Mouse (Mus musculus) megakaryocyte, embryonic 14.5 days (primary cell): Measurements from ENCODE around the gene Irgm2. TPM values are rescaled to one million over a fixed set of nuclear protein-coding genes. Genes with fewer than 3 reads are reported as not detected.
"Not testable (repeated sequence)": the region's sequence is repeated elsewhere in the genome, so short reads cannot be mapped to it uniquely, and the experiment has no call there.

Experiments
- H3K27me3 ChIP-seq: replicated peaks from 2 replicates; pipeline ENCODE3; 2012; ENCODE audit warnings: inconsistent platforms
- H3K36me3 ChIP-seq: replicated peaks from 2 replicates; pipeline ENCODE3; 2012; ENCODE audit warnings: low read length, inconsistent platforms, mixed read lengths
- H3K4me1 ChIP-seq: 2 replicates; pipeline ENCODE4 v1.6.1; 2012; ENCODE audit warnings: inconsistent platforms
- H3K4me3 ChIP-seq: replicated peaks from 2 replicates; pipeline ENCODE3; 2012; ENCODE audit warnings: moderate library complexity, mild to moderate bottlenecking, inconsistent platforms
- H3K9me3 ChIP-seq: 2 replicates; pipeline ENCODE4 v1.6.1; 2012; ENCODE audit warnings: inconsistent platforms
- FLI1 ChIP-seq: IDR thresholded peaks from 2 replicates; pipeline ENCODE4 v1.6.1; 2012; ENCODE audit warnings: low read length, inconsistent platforms, mixed read lengths
- GATA1 ChIP-seq: IDR thresholded peaks from 3 replicates; pipeline ENCODE4 v1.6.1; 2012; ENCODE audit warnings: mixed read lengths, low read length, inconsistent platforms, borderline replicate concordance
- polyA plus RNA-seq: library from polyadenylated mRNA; stranded (reverse); fragments of >175 nt; gene quantifications from 2 replicates; pipeline ENCODE4 v1.2.3, GENCODE M21; 2012; ENCODE audit warnings: low replicate concordance; ENCODE audit not compliant: insufficient read depth

Irgm2 gene
- polyA plus RNA-seq, 1 experiment = 2.1 TPM

DNA sequence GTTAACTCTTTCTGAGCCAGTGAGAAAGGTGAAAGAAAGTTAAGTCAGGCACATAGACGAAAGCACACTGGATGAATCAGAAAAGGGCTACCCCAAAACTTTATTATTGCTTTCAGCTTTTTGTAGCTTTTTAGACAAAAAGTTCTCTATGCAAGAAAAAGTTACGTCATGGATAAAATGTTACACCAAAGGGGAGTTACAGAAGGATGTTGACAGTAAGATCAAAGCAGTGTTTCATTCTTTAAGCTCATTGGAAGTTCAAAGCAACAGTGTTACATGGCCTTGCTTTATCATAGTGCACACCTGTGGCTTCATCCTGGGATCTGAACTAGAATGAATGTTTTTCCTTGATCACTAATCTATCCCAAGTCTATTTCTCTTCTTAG lies 12.3 kb downstream of the Irgm2 start:
- TF ChIP-seq GATA1 (no peak), FLI1 (no peak)
- no peak overlapping the region for H3K4me3 ChIP-seq
- no peaks in the 10 kb centered on the region for H3K9me3 ChIP-seq
- H3K36me3 ChIP-seq = peaks cover 41% of the 10 kb centered on the region
- peaks cover 80% of the 10 kb centered on the region for H3K4me1 ChIP-seq
- H3K27me3 ChIP-seq = no peaks in the 10 kb centered on the region

DNA sequence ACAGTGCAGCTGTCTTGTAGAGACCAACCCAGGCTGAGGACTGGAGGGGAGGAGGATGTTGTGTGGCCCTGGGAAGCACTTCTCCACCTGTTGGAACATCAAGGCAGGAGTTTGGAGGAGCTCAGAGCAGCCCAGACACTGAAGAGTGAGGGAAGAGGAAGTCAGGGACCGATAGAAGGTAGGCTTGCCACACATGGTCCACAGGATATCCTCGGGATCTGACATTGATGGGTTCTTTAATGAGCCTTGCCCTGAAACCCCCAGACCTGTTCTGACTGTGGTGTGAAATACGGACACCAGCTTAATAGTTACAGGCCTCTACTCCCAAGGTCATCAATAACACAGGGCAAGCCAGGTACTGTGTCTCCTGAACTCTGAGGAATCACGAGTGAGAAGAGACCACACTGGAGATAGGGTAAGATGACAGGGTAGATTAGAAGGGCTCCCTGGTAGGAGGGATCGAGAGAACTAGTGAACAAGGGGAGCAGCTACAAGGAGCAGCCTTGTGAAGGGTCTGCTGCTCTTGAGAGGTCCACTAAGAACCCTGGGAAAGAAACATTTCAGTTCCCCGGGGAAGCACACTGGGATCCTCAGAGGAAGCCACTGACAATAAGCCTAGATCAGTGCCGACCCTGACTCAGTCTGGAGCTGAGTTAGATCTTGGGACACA lies 14.4 kb downstream of the Irgm2 start:
- Histone ChIP-seq H3K27me3 (no peaks in the 10 kb centered on the region), H3K9me3 (no peaks in the 10 kb centered on the region), H3K4me1 (peaks cover 88% of the 10 kb centered on the region), H3K36me3 (peaks cover 43% of the 10 kb centered on the region), H3K4me3 (peak overlapping the region; percentile 92)
- no peak for TF ChIP-seq FLI1
- no peak for TF ChIP-seq GATA1

DNA sequence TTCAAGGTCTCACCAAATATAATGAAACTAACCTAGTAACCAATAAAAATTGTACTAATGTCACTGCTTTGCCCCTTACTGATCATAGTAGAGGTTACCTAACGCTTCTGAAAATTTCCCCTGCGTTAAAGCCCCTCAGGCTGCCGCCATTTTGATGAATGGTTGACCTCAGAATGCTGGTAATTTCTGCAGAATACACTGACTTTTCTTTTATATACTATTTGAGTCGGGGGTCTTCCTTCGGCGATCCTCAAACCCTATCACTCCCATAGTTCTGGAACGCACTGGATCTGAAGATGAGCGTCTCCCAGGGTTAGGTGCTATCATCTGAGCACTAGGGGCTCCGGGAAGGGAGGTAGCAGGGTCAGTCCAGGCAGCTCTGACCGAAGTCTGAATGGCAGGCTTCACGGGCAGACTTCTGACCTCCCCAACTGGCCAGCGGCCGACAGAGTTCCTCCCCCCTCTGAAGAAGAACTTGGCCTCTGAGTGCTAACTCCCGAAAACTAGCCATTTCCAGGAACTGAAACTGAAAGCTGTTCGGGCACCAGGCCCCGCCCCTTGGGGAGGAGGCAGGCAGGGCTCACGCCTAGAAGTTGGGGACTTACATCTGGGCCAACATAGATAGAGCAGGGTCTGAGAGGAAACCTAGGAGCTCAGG lies 15.1 kb downstream of the Irgm2 start:
- TF ChIP-seq GATA1 = no peak
- no peak for TF ChIP-seq FLI1
- peaks cover 86% of the 10 kb centered on the region for H3K4me1 ChIP-seq
- H3K4me3 ChIP-seq = peak overlapping the region; percentile 92
- no peaks in the 10 kb centered on the region for H3K27me3 ChIP-seq
- H3K36me3 ChIP-seq = peaks cover 47% of the 10 kb centered on the region
- H3K9me3 ChIP-seq = no peaks in the 10 kb centered on the region

DNA sequence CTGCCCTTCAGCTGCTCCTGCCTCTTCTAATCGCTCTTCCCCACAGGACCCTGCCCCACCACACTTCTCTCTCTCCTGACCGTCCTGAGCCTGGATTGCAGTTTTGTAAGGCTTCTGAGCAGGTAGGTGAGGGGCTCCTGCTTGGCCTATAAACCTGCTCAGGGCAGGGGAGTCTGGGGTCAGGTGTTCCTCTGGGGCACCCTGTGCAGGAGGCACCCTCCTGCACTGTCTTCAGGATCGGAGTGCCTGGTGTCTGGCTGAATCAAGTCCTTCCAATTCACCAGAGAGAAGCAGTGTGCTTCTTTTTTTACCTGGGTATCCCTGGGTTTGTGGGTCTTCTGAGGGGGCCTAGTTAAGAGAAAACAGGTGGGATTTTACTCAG lies 15.6 kb downstream of the Irgm2 start:
- not testable (repeated sequence) for H3K27me3 ChIP-seq, H3K9me3 ChIP-seq
- peak overlapping the region; percentile 87 for H3K4me3 ChIP-seq
- peaks cover 51% of the 10 kb centered on the region for H3K36me3 ChIP-seq
- H3K4me1 ChIP-seq = peaks cover 80% of the 10 kb centered on the region

DNA sequence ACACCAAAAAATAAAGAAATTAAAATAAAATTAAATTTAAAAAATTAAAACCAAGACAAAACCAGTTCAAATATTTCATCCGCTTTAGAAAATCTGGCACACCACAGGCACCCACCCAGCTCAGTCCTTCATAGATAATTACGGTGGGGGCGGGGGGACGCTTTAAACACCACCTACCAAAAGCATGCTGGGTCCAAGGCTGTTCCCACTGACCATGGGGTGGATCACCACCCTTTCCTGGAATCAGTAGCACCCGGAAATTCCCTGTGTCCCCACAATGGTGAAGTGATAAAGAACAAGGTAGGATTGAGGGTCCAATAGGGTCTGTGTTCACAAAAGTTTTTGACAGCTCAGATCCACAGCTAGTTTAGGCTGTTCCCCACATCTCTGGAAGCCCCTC lies 16.4 kb downstream of the Irgm2 start:
- peaks cover 79% of the 10 kb centered on the region for H3K4me1 ChIP-seq
- peak overlapping the region; percentile 88 for H3K4me3 ChIP-seq
- peaks cover 57% of the 10 kb centered on the region for H3K36me3 ChIP-seq

DNA sequence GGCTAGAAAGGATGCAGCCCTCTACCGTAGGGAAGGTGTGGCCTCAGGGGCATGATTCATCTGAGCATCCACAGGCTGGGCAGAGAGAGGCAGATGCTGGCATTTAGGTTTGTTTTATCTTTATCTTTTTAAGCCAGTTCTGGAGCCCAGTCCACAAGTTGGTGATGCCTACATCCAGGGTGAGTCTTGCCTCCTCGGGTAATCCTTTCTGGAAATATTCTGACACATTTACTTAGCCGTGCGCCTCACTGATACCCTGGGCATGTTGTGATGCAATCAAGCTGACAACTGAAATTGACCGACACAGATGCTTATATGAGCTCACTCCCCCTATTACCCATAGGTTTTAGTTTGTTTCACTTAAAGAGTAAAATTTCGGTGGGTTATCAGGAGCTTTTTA lies 17.4 kb downstream of the Irgm2 start:
- Histone ChIP-seq H3K36me3 (peaks cover 67% of the 10 kb centered on the region), H3K9me3 (no peaks in the 10 kb centered on the region), H3K4me3 (peak overlapping the region; percentile 83), H3K27me3 (no peaks in the 10 kb centered on the region), H3K4me1 (peaks cover 79% of the 10 kb centered on the region)
- no peak for TF ChIP-seq FLI1

More for the DNA sequence above, 16.4 kb downstream of the Irgm2 start:
- no peaks in the 10 kb centered on the region for H3K27me3 ChIP-seq
- H3K9me3 ChIP-seq = no peaks in the 10 kb centered on the region
- no peak for TF ChIP-seq FLI1

DNA sequence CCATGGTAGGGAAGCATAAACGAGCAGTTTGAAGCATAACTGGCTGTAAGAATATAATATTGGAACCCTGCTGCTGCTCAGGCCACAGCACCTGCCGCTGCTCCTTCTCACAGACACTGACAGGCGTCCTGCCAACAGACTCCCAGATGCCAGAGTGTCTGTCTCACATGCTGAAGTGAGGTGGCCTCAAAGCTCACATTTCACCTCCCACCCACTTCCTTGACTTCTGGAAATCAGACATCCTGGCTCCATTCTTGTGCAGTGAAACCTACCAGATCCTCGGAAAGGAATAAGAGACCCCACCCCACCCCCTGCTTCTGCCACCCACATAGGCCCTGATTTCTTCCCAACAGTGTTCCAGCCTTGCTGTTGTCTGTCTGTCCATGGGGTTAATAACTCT lies 24.3 kb downstream of the Irgm2 start:
- H3K4me1 ChIP-seq = peaks cover 61% of the 10 kb centered on the region

DNA sequence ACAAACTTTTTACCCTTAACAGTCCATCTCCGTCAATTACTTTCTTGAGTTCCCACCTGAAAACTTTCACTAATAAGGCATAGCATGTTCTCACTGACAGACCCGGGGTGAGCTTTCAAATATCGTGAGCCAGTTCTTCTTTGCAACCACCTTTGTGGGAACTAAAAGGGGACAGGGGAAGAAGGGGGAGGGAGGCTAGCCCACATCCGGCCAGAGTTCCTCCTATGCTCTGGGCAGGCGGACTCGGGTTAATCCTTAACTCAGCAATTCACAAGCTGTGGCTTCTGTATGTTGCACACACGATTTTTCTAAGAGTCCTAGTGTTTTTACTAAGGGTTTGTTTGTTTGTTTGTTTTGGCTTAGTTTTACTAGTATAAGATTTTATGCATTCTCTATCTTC lies 24.9 kb downstream of the Irgm2 start:
- peaks cover 57% of the 10 kb centered on the region for H3K4me1 ChIP-seq
- no peaks in the 10 kb centered on the region for H3K9me3 ChIP-seq
- peak overlapping the region; percentile 57 for H3K4me3 ChIP-seq
- TF ChIP-seq GATA1 (no peak), FLI1 (peak; percentile 15; the same call in 1 of the 2 replicates)
- H3K27me3 ChIP-seq = peaks cover 2% of the 10 kb centered on the region
- peaks cover 37% of the 10 kb centered on the region for H3K36me3 ChIP-seq

More for the DNA sequence above, 24.3 kb downstream of the Irgm2 start:
- TF ChIP-seq FLI1 = no peak
- TF ChIP-seq GATA1 = no peak
- H3K27me3 ChIP-seq = no peaks in the 10 kb centered on the region
- H3K36me3 ChIP-seq = peaks cover 43% of the 10 kb centered on the region
- peak overlapping the region; percentile 59 for H3K4me3 ChIP-seq
- no peaks in the 10 kb centered on the region for H3K9me3 ChIP-seq

DNA sequence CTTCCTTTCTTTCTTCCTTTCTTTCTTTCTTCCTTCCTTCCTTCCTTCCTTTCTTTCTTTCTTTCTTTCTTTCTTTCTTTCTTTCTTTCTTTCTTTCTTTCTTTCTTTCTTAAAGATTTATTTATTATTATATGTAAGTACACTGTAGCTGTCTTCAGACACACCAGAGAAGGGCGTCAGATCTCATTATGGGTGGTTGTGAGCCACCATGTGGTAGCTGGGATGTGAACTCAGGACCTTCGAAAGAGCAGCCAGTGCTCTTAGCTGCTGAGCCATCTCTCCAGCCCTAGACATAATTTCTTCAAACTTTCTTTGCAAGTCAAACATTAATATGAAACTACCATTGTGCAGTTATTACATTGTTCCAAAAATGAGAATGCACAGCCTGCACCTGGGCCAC lies 25.5 kb downstream of the Irgm2 start:
- not testable (repeated sequence) for H3K9me3 ChIP-seq, H3K27me3 ChIP-seq
- peaks cover 32% of the 10 kb centered on the region for H3K36me3 ChIP-seq
- H3K4me3 ChIP-seq = peak overlapping the region; percentile 53
- peaks cover 59% of the 10 kb centered on the region for H3K4me1 ChIP-seq

DNA sequence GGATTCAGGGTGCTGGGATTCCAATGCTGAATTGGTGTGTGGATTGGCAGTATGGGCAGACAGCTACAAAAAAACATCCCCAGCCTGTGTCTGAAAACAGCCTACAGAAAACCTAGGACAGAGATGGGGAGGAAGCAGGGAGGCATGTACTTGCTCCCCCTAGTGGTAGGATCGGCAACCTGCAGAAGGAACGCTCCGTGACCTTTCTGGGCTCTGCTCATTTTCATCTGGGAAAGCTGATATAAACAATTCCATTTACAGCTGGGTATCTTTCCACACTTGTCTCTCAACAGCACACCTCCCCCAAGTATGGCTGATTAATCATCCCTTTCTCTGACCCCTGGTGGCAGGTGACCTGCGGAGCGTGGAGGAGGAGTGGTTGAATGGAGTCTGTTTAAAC lies 26.2 kb downstream of the Irgm2 start:
- Histone ChIP-seq H3K36me3 (peaks cover 25% of the 10 kb centered on the region), H3K4me3 (peak overlapping the region; percentile 75), H3K9me3 (no peaks in the 10 kb centered on the region), H3K4me1 (peaks cover 57% of the 10 kb centered on the region), H3K27me3 (peaks cover 7% of the 10 kb centered on the region)
- TF ChIP-seq FLI1 = no peak
- no peak for TF ChIP-seq GATA1

DNA sequence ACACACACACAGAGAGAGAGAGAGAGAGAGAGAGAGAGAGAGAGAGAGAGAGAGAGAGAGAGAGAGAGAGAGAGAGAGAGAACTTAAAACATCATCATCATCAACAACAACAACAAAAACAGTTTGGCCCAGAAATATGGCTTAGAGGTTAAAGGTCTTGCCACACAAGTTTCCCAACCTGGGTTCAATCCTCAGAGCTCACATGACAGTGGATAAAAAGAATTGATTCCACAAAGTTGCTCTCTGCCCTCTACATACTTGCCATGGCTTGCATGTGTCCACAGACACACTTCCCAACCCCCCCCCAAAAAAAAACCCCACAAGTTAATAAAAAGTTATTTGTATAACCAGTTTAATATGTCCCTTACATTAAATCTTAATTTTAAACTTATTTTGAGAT lies 27.0 kb downstream of the Irgm2 start:
- Histone ChIP-seq H3K4me1 (peaks cover 50% of the 10 kb centered on the region), H3K27me3 (peaks cover 14% of the 10 kb centered on the region), H3K4me3 (no peak overlapping the region), H3K9me3 (no peaks in the 10 kb centered on the region), H3K36me3 (peaks cover 17% of the 10 kb centered on the region)
- TF ChIP-seq GATA1 (no peak), FLI1 (no peak)

DNA sequence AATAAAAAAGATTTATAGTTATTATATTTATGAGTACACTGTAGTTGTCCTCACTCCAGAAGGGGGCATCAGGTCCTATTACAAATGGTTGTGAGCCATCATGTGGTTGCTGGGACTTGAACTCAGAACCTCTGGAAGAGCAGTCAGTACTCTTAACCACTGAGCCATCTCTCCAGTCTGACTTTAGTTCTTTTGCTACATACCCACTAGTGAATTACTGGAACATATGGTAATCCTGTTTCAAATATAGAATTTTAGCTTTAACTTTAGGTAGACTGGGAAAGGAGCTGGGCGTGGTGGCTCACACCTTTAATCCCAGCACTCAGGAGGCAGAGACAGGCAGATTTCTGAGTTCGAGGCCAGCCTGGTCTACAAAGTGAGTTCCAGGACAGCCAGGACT lies 28.6 kb downstream of the Irgm2 start:
- peaks cover 40% of the 10 kb centered on the region for H3K4me1 ChIP-seq

More for the DNA sequence above, 28.6 kb downstream of the Irgm2 start:
- H3K9me3 ChIP-seq, H3K4me3 ChIP-seq, H3K36me3 ChIP-seq: not testable (repeated sequence)
- H3K27me3 ChIP-seq = peaks cover 28% of the 10 kb centered on the region
